Mouse (Mus musculus): ENCODE data around the gene Mst1r. TPM values are rescaled to one million over a fixed set of nuclear protein-coding genes. Genes with fewer than 3 reads are reported as not detected.

The Mst1r gene
- polyA plus RNA-seq (2012; rRNA removed; ENCODE audit: low replicate concordance): 57.1 and 88.7 TPM in 2 replicates

GRCm38 (mm10) chr9:107906252-107906966 lies at the start of gene Mst1r:
Gene Mst1r (plus strand): TSS chr9:107906873.

GRCm38 (mm10) chr9:107873137-107873536 lies 33.5 kb upstream of the Mst1r start, which contains the start of gene Rbm6:
Gene Rbm6 (minus strand): TSS chr9:107873237.

DNA sequence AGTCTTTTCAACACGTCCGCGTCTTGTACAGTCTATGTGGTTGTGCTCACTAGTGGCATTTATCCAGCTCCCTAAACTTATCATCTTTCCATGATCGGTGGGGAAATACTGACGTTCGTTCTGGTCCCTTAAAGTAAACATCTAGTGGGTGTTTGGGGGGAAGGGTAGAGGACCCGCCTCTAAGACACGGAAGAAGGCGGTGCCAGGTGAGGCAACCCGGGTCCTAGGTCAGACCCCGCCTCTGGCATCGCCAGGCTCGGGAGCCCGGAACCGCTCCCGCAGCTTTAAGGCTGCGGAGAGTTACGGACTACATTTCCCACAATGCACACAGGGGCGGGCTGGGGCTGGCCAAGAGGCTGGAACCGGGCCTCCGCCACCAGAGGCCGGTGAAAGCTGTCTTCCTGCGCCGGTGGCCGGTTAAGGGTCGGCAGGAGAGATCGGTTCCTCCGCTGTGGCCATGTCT lies 18.8 kb upstream of the Mst1r start, which contains the start of gene Mon1a:
TSS of gene Mon1a (plus strand) at position 348 of the 463 bp plus-strand sequence.

GRCm38 (mm10) chr9:107928169-107928568 lies 21.5 kb downstream of the Mst1r start, which contains the start of gene Actl11:
Gene Actl11 (plus strand): TSS chr9:107928469.

DNA sequence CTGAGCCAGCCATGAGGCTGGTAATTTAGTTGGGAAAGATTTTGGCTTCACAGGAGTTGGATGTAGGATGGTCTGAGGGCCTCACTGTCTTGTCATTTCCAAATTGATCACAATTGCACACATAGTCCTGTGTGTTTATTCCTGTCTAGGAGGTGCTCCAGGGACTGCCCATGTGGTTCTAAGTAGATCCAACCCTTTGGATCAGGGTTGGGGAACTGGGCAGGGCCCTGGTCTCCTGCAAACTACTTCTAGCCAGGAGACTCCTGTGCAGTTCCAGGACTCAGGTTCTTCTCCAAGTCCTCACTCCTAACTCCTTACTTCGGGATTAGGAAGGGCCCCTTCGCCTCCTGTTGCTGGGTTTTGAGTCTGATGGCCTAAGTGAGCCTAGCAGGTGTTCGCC lies 28.7 kb downstream of the Mst1r start, which contains the start of gene Camkv:
TSS of gene Camkv (plus strand) at position 301 of the 400 bp plus-strand sequence.

GRCm38 (mm10) chr9:107949922-107950235 lies 43.2 kb downstream of the Mst1r start, which contains the start of gene Traip:
Gene Traip (plus strand): TSS chr9:107950136.

Other genes starting within 250 kb of the Mst1r start
- 4.3 and 13.0 TPM in 2 replicates for gene Slc38a3, start 237.3 kb upstream of the Mst1r start, polyA plus RNA-seq (2012; rRNA removed; ENCODE audit: low replicate concordance)
- 0.08 TPM in 1 of 2 replicates, not detected in the other for gene Gnat1, start 227.2 kb upstream of the Mst1r start, polyA plus RNA-seq (2012; rRNA removed; ENCODE audit: low replicate concordance)
- gene Sema3f, start 196.4 kb upstream of the Mst1r start, polyA plus RNA-seq (2012; rRNA removed; ENCODE audit: low replicate concordance): 70.7 and 93.8 TPM in 2 replicates
- gene Rbm5, start 135.9 kb upstream of the Mst1r start, polyA plus RNA-seq (2012; rRNA removed; ENCODE audit: low replicate concordance): 75.4 and 106 TPM in 2 replicates
- 18.7 and 23.9 TPM in 2 replicates for gene Rbm6, start 33.6 kb upstream of the Mst1r start, polyA plus RNA-seq (2012; rRNA removed; ENCODE audit: low replicate concordance)
- 30.6 and 32.7 TPM in 2 replicates for gene Mon1a, start 18.7 kb upstream of the Mst1r start, polyA plus RNA-seq (2012; rRNA removed; ENCODE audit: low replicate concordance)
- not detected in 2 replicates for gene Actl11, start 21.6 kb downstream of the Mst1r start, polyA plus RNA-seq (2012; rRNA removed; ENCODE audit: low replicate concordance)
- 0.09 and 0.46 TPM in 2 replicates for gene Camkv, start 28.8 kb downstream of the Mst1r start, polyA plus RNA-seq (2012; rRNA removed; ENCODE audit: low replicate concordance)
- gene Traip, start 43.3 kb downstream of the Mst1r start, polyA plus RNA-seq (2012; rRNA removed; ENCODE audit: low replicate concordance): 0.72 and 3.4 TPM in 2 replicates
- gene Uba7, start 68.6 kb downstream of the Mst1r start, polyA plus RNA-seq (2012; rRNA removed; ENCODE audit: low replicate concordance): 105 and 115 TPM in 2 replicates
- 0.62 and 0.89 TPM in 2 replicates for gene Gm20661, start 76.2 kb downstream of the Mst1r start, polyA plus RNA-seq (2012; rRNA removed; ENCODE audit: low replicate concordance)
- 26.8 and 39.6 TPM in 2 replicates for gene Inka1, start 79.0 kb downstream of the Mst1r start, polyA plus RNA-seq (2012; rRNA removed; ENCODE audit: low replicate concordance)
- gene Cdhr4, start 85.6 kb downstream of the Mst1r start, polyA plus RNA-seq (2012; rRNA removed; ENCODE audit: low replicate concordance): 4.5 and 5.0 TPM in 2 replicates
- gene Gm20662, start 89.5 kb downstream of the Mst1r start, polyA plus RNA-seq (2012; rRNA removed; ENCODE audit: low replicate concordance): 1.8 and 3.5 TPM in 2 replicates
- 90.9 and 136 TPM in 2 replicates for gene Ip6k1, start 95.6 kb downstream of the Mst1r start, polyA plus RNA-seq (2012; rRNA removed; ENCODE audit: low replicate concordance)
- gene Gmppb, start 142.4 kb downstream of the Mst1r start, polyA plus RNA-seq (2012; rRNA removed; ENCODE audit: low replicate concordance): 19.6 and 29.3 TPM in 2 replicates
- gene Amigo3, start 146.3 kb downstream of the Mst1r start, polyA plus RNA-seq (2012; rRNA removed; ENCODE audit: low replicate concordance): 2.5 and 4.7 TPM in 2 replicates
- 0.21 and 0.37 TPM in 2 replicates for gene Mst1, start 173.6 kb downstream of the Mst1r start, polyA plus RNA-seq (2012; rRNA removed; ENCODE audit: low replicate concordance)
- gene Rnf123, start 176.5 kb downstream of the Mst1r start, polyA plus RNA-seq (2012; rRNA removed; ENCODE audit: low replicate concordance): 81.1 and 94.8 TPM in 2 replicates
- 101 and 116 TPM in 2 replicates for gene Apeh, start 187.7 kb downstream of the Mst1r start, polyA plus RNA-seq (2012; rRNA removed; ENCODE audit: low replicate concordance)